Mouse (Mus musculus): ENCODE results near the gene Nt5dc3.

Gene Nt5dc3

DNA sequence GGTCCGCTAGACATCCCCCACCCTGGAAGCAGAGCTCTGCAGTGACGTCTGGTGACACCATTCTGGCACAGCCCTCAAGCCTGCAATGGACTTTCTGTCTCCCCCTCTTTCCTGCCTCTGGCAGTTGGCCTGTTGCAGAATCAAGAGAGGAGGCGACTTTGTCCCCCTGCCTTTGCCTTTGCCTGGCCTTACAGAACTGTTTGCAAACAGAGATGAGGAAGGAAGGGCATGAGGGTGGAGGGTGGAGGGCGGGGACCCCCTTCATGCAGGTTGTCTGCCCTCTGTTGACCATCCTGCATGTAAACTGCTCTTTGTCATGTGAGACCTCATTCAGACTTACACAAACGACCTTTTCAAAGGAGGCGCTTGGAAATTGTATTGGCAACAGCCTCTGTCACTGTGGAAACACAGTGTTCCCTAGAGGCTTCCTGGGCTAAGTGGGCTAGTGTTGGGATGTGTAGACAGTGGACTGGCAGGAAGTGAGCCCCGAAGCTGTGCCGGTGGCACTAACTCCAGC lies 40.9 kb downstream of the Nt5dc3 start:
- DNase-seq, result no peak

DNA sequence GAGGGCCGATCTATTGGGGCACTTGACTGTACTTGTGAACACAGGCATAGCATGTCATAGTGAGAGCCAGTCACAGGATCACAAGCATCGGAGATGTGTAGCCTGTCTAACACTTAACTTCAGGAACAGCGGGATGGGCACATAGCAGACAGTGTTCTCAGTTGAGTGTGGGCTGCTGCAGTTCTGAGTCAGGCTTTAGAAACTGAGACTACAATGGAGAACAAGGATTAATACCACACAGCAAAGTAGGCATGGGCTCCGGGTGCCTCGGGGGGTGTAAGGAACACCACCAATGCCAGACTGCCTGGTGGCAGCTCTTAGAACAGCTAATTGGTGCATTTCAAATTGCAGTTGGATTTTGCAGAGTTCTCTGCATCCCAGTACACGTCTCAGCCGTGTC lies 42.2 kb downstream of the Nt5dc3 start:
- DNase-seq, result no peak

DNA sequence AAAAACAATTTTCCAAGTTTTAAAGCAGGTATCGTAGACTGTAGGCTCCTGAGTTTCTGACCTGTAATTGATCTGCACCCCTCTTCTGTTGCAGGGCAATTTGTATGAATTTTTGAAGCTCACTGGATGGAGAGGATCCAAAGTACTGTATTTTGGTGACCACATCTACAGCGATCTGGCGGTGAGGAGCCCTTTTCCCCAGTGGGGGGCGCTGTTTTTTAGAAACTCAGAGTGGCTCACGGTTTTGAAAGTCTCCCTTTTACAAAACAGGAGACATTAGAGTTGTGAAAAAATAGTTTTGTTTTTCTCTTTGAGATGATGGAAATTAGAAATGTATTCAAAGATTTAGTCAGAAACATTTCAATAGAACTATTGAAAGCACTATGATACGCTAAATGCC lies 45.3 kb downstream of the Nt5dc3 start:
- no peak for DNase-seq

DNA sequence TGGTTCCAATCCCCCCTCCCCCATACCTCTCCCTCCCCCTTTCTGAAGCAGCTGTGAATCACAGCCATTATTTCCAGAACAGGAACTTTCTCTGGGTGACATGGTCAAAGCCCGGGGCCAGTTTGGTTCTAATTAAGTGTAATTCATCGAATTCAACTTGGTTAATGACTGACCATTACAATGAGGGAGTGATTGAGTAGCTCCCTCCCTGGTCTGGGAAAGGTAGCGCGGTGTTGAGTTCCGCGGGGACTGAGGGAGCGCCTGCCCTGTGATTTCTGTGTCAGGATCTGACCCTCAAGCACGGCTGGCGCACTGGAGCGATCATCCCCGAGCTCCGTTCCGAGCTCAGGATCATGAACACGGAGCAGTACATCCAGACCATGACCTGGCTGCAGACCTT lies 46.1 kb downstream of the Nt5dc3 start:
- DNase-seq, result no peak

DNA sequence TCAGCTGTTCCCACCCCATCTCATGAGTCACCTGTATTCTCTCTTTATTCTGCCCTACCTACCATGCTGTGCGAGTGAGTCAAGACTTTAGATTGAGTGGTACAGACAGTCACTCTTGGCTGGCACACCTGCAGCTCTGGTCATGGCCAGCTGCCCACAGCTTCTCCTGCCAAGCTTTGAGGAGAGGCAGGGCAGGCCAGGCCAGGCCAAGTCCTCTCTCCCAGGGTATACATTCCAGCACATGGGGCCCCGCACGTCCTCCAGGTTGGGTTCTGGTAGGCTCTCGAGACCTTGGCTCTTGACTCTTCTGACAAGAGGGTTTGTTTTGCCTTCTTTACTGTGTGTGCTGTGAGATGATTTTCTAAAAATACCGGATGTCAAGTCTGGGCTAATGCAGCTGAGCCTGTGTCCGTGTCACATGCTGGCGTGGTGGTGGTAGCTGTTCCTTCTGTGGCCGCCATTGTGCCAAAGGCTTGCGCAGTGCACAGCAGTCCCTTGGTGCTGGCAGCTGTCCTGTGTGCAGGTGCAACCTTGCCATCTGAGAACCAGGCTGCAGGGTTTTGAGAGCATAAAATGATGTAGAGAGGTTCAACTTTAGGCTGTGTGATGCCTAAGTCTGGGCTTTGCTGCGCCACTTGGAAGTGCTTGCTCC lies 47.2 kb downstream of the Nt5dc3 start:
- DNase-seq, result peak; percentile 74 to 78

DNA sequence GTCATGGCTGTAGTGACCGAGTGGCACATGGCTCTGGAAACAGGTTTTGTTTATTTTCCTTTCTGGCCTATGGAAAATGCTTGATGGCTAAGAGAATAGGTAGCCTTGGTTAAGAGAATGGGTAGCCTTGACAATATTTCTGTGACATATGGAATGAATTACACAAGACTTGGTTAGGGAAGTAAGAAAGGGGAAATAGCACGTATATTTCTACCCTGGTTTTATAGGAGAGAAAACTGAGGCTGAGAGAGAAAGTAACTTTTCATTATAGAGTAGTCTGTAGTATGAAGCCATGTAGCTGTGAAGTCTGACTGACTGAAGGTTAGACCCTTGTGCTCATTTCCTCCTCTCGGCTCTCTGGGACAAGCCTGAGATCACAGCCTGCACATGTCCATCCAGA lies 48.1 kb downstream of the Nt5dc3 start:
- DNase-seq, result no peak

DNA sequence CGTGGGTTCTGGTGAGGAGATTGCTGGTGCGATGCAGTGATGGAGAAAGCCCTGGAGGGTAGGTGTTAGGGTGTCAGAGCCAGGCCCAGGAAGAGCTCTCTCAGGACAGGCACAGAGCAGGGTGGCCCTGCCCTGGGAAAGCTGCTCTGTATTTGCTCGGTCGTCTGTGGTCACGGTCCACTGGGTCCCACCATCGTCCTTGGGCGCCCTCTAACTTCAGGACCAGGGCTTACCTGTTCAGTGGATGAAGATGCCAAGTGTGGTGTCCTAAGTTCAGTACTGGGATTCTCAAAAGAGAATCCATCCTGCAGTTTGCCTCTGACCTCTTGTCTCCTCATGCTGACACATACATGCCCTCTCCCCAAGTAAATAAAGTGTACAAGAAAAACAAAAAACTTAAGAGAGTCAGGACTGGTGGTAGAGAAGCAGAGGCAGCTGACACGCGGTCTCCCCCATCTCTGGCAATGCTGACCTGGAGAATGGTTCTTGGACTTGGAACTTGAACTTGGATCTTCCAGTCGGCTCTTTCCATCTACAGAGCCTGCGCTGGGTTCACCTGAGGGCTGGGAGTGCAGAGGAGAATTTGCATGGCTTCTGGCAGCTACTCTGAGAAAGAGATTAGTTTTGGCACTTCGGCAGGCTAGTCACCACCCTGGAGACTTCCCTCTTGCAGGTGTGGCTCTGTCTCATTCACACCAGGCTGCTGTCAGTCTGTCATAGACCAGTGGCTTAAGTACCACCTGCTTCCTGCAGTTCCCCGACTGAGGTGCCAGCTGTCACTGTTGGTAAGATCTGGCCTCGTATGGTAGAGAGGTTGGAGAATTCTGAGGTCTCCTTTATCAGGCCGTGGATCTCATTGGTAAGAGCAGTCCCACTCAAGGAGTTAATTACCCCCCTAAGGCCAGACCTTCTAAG lies 49.7 kb downstream of the Nt5dc3 start:
- no peak for DNase-seq

DNA sequence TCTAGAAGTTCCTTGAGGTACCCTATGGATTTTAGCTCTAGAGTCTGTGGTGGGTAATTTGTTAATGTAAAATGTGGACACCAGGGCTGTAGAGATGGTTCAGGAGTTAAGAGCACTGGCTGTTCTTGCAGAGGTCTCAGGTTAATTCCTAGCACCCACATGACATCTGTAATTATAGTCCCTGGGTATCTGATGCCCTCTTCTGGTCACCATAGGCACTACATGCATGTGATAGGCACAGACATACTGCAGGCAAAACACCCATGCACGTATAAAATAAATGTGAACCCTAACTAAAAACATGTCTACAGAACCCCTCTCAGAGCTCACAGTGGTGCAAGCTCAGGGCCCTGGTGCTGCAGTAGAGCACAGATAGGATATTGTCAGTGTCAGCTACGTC lies 50.7 kb downstream of the Nt5dc3 start:
- no peak for DNase-seq

DNA sequence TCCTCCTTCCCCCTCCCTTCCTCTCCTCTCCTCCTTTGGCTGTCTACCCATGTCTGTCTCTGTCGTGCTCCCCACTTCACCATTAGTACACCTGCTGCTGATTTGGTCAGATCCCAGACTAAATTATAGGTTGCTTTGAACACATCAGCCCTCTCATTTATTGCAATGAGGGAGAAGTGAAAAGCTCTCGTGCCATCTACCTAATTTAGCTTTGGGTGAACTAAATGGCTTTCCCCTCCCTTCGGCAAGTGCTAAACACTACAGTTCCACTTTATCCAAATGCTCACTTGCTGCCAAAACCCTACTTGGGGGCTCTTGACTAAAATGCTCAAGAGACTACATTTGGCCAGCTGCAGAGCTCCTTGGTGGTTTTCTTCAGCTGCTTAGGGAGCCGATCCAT lies 58.0 kb downstream of the Nt5dc3 start:
- DNase-seq, result no peak

DNA sequence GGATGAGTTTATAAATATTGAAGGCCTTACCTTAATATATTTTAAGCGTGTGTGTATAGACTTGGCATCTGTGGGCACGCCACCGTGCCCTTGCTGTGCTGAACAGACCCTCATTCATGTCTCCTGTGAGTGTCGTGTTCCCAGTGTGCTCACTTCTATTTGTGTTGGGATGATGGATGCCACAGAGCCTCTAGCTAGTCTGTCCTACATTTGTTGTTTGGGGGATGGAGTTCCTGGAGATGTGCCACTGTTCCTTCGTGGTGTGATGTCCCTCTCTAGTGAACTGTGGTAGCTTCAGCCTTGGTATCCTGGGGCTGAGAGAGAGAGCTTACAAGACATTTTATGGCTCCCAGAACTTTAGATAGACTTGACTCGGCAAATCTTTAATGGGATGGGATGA lies 60.0 kb downstream of the Nt5dc3 start:
- DNase-seq, result no peak

DNA sequence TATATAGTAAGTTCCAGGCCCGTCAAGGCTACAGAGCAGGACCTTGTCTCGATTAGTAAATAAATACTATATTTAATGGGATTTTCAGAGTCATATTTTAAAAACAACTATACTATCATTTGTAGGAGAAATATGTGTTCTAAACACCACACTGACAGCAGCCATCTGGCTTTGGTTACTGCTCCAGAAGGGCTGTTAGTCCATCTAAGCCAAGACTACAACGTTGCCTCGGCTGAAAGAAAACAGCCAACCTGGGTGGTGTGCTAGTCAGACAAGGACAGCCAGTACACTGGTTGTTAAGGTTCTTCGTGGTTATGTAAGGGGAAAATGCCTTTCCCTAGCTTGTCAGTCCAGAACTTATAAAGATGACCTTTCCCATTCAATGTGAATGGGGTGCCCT lies 63.9 kb downstream of the Nt5dc3 start:
- no peak for DNase-seq

DNA sequence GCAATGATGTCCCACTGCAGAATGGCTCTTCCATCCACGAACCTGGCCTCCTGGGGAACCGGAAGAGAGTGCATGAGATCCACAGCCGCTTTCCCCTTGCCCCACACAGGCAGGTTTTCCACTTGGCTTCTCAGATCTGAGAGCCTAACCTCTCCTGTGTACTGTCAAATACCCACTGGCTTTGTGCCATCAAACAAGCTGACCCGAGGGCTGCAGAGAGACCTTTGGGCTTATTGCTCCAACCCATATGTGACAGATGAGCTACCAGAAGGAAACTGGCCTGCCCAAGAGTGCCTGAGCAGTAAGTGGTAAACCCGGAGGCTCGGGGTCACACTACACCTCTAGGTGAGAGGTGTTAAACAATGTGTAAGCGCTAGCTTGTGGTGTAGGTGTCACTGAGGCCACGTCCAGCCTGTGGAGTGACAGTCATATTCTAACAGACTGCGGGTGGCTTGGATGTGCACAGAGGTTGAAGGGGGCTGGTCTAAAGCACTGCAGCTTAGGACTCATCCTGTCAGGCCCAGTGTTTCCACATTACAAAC lies 68.2 kb downstream of the Nt5dc3 start:
- DNase-seq, result no peak

DNA sequence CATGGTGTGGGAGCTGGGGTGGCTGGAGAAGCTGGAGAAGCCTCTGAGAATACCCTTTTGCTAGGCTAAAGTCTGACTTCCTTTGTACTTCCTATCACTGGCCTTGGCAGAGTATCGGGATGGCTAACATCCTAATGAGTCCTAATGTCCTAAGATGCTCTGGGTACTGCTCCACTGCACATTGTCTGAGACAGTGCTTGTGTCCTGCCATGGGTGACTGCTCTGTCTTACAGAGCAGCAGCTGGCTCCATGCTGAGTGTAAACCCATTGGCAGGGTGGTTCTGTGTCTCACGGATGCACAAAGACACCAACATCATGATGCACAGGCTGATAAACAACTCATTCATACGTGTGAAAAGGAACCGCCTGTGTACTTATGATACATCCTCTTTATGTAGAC lies 70.3 kb downstream of the Nt5dc3 start:
- no peak for DNase-seq

DNA sequence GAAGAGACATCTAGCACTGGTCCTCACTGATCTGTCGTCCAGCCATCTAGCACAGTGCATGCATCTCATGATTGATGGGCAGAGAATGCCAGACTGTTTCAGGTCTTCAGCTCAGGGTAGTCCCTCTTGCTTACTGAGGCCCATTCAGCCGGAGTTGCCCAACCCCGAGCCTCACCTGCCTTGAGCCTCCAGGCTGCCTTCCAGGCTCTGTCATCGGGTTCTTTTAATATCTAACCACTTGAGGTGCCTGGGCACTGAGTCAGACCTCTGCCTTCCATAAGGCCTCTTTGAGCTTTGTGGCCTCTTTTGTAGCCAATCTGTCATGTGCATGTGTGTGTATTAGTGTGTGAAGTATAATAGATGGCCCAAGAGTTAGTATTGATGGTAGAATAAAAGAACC lies 70.7 kb downstream of the Nt5dc3 start:
- no peak for DNase-seq

DNA sequence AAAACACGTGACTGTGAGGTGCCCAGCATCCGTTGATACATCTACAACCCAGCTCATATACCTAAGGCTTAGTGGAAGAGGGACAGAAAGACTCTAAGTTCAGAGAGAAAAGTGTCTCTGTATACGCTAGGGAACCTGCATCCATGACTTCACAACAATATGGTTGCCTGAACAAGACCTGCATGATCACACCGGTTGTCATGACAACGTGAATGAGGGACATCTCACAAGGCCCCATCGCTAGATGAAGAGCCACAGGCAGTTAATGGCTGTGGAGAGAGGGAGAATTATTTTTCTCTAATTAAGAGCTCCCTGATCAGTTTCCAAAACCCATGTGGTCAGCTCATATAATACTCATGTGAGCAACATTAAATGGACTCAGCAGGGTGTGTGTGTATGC lies 73.4 kb downstream of the Nt5dc3 start:
- DNase-seq, result no peak

DNA sequence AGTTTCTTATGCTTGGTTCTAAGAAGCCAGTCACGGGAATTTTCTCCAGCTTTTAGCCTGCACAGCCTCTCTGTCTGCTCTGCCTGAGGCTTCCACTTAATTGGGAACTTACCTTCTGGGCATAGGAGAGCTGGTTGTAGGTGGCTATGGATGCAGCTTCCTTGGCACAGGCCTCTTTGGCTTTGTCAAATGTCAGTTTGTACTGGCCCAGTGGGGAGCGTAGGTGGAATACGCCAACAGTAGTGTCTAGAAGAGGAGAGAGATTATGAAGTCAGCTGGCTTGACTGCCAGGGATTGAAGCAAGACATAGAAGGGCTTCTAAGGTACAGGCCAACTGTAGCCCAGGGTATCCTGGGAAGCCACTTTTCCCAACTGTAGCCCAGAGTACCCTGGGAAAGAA lies 74.6 kb downstream of the Nt5dc3 start:
- DNase-seq, result no peak

DNA sequence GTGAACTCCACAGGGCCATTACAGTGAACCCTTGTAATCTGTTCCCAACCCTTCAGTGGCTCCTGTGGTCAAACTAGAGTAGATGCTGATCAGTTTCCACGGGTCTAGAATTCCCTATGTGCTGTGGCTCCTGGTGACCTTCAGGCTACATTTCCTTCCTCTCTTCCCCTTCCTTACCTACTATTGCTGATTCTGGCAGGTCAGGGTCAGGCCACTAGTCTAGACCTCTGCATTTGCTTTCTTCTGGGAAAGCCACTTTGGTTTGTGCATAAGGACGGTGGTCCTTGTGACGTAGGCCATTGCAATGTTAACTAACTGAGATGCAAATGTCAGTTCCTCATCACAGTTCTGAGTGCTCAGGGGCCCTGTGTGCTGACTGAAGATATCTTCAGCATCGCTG lies 81.6 kb downstream of the Nt5dc3 start:
- DNase-seq, result no peak

DNA sequence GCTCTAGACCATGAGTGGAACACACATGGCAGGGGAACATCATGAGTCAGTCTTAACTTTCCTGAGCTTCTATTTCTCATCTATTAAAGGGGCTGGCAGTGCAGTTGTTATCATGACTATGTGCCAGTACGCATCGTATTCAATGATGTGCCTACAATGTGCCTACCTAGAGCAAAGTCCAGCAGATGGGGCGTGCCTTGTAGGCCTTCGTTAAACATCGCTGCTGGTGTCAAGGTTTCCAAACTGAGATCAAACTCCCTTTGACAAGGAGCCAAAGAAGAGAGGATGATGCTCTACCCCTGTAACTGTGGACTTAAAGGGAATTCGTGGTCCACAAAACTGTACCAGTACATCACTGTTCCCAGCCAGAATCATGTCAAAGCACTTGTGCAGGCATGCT lies 83.7 kb downstream of the Nt5dc3 start:
- DNase-seq, result no peak

DNA sequence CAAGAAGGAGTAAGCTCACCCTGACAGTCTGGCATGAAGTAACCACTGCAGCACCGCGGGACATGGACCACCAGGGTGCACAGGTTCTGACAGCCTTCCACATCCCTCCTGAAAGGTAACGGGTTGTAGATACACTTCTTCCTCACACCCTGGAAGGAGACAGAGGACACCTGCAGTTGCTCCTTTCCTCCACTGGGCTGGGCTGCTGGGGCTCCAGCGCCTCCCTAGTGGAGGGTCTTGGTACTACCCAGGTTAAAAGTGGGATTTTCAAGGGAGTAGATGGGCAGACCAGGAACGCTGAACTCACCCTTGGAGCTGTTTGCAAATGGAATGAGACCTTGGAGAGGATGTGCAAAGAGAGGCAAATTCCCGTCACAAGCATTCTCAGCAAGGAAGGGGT lies 84.6 kb downstream of the Nt5dc3 start:
- DNase-seq, result no peak

DNA sequence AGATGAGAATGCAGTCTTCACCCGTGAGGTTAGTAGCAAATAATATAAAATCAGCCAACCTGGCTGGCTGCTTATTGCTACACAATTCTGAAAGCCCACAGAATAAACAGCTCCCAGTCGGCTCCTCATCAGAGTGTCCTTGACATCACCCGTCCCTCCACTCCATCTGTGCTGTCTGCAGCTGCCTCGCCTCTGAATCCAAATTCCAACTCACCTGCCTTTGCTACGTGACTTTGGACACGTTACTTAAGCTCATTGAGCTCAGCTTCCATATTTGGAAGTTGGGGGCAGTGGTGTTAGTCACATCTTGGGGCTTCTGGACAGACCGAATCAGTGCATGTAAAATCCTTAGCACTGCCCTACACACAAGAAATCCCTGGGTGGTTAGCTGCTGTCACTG lies 93.3 kb downstream of the Nt5dc3 start:
- DNase-seq, result no peak

DNA sequence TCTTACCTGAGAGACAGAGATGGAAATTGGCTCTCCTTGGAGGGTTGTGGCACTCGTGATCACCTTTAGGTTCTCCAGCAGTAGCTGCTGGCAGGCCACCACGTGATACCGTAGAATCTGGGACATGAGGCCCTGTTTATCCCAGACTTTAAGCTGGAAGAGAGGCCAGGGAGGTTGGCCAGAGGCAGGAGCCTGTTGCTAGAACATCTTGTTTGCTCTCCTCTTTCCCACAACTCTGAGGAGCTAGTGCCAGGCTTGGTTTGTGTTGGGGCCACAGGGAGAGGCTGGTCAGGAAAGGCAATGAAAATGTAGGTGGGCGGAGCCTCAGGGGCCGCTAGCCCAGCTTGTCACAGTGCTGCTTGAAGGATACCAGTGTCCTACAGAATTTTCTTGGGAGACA lies 93.8 kb downstream of the Nt5dc3 start:
- no peak for DNase-seq

DNA sequence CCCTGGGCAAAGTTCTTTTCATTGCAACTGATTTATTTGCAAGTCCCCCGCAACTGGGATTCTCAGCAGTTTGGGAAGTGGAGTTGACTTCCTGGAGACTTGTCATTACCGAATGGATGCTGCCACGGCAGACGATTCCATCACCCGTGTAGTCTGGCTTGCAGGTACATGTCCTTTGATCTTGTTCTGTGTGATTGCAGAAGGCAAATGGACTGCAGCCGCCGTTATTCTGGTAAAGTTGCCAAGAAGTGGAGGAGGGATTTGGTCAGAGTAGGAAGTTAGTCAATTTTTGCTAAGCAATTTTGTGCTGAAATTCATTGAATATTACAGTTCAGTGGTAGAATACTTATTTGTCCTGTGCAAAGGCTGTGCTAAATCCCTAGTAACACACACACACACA lies 99.9 kb downstream of the Nt5dc3 start:
- no peak for DNase-seq

DNA sequence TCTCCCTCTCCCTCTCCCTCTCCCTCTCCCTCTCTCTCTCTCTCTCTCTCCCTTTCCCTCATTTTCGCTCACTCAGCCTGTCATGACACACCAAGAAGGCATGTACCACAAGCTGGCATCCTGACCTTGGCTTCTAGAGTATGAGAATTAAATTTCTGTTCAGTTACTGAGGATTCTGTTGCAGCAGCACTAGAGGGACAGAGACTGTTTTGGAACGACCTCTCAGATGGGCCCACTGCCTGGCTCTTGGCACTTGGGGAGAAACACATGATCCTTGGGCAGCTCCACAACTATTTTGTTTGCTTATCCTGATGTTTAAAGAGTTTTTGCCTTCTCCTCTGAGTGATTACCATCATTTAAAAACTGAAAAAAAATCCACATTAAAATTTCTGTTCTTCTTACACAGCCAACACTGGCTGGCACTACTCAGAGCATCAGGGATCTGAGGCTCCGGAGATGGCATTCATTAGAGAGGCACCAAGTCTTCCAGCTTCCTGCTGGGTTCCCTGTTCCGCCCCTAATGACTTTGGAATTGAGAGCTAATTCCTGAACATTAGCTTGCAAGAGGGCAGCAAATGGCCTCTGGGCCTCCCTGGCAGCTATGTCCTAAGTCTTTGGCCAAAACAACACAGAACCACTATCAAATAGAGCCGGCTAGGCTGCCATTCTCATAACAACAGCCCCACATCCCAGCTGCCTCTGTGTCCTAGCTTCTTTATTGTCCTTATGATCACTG lies 101.4 kb downstream of the Nt5dc3 start:
- DNase-seq, result peak; percentile 24 to 33

Data from cerebellum, postnatal 36 days (tissue).